Mouse (Mus musculus): Measurements from ENCODE around the gene Cdk14. TPM values are rescaled to one million over a fixed set of nuclear protein-coding genes. Genes with fewer than 3 reads are reported as not detected.

Gene Cdk14
- polyA plus RNA-seq, 1 experiment = 48.5 TPM

- Histone ChIP-seq H3K4me1 (ENCODE audit: control insufficient read depth, insufficient read depth, low read length) (no peaks in the 10 kb centered on the region), H3K27ac (ENCODE audit: insufficient read depth, low read length) (no peak overlapping the region), H3K4me3 (replicated peaks; ENCODE audit: insufficient read depth, low read depth, low read length) (no peak overlapping the region), H3K27me3 (ENCODE audit: control insufficient read depth, insufficient read depth, low read length) (no peaks in the 10 kb centered on the region)
- TF ChIP-seq POLR2A (IDR thresholded peaks at IDR 0.05; ENCODE audit: borderline replicate concordance, insufficient read depth, low read length) = no peak
- no peak for TF ChIP-seq CTCF (IDR thresholded peaks at IDR 0.05; ENCODE audit: borderline replicate concordance, insufficient read depth, low read depth, low read length)
- 97% methylated on average over 3 of the region's 3 CpGs for WGBS
- no peak for DNase-seq
These were observed 58.4 kb downstream of the Cdk14 start for GRCm38 (mm10) chr5:5361684-5362083.

DNA sequence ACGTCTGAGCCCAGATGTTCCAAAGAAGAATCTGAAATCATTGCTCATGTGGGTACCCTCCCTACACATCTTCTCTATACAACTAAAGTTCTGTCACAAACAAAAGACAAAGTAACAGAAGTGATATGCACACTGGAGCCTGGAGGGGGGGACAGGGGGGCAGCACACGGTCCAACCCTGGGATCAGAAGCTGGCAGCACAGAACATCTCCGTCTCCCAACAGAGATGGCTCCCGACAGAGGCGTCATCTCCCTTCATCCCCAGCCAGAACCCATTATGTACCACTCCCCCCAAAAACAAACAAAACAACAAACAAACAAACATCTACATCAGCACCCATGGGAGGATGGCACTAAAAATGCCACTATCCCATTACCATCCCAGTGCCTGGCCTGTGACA, 59.8 kb downstream of the Cdk14 start:
- no peak for DNase-seq
- no peak overlapping the region for H3K4me3 ChIP-seq (replicated peaks; ENCODE audit: insufficient read depth, low read depth, low read length)
- no peaks in the 10 kb centered on the region for H3K27me3 ChIP-seq (ENCODE audit: control insufficient read depth, insufficient read depth, low read length)
- H3K4me1 ChIP-seq (ENCODE audit: control insufficient read depth, insufficient read depth, low read length) = no peaks in the 10 kb centered on the region
- WGBS = 45% methylated on average over 5 of the region's 5 CpGs
- no peak overlapping the region for H3K27ac ChIP-seq (ENCODE audit: insufficient read depth, low read length)
- TF ChIP-seq POLR2A (IDR thresholded peaks at IDR 0.05; ENCODE audit: borderline replicate concordance, insufficient read depth, low read length) = no peak
- TF ChIP-seq CTCF (IDR thresholded peaks at IDR 0.05; ENCODE audit: borderline replicate concordance, insufficient read depth, low read depth, low read length) = no peak

DNA sequence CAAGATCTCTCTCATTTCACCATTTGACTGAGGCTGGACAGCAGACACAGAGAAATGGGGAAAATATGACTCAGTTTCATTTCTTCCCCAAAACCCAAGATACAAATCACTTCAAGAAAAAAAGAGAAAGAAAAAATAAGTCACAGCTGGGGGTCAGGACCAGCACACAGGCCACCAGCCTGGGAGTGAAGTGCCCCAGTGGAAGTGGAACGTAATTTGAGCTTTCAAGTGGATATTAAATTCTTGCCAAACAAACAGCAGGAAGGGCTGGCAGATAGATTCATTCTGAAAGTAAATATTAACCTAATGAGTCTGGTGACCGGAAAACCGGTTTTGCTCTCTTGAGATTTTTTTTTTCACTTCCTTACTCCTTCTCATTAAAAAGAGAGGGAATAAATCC, 60.2 kb downstream of the Cdk14 start:
- TF ChIP-seq CTCF (IDR thresholded peaks at IDR 0.05; ENCODE audit: borderline replicate concordance, insufficient read depth, low read depth, low read length) = no peak
- TF ChIP-seq POLR2A (IDR thresholded peaks at IDR 0.05; ENCODE audit: borderline replicate concordance, insufficient read depth, low read length) = no peak
- Histone ChIP-seq H3K27me3 (ENCODE audit: control insufficient read depth, insufficient read depth, low read length) (no peaks in the 10 kb centered on the region), H3K27ac (ENCODE audit: insufficient read depth, low read length) (no peak overlapping the region), H3K4me1 (ENCODE audit: control insufficient read depth, insufficient read depth, low read length) (no peaks in the 10 kb centered on the region), H3K4me3 (replicated peaks; ENCODE audit: insufficient read depth, low read depth, low read length) (no peak overlapping the region)
- no peak for DNase-seq
- 26% methylated on average over 3 of the region's 3 CpGs for WGBS

DNA sequence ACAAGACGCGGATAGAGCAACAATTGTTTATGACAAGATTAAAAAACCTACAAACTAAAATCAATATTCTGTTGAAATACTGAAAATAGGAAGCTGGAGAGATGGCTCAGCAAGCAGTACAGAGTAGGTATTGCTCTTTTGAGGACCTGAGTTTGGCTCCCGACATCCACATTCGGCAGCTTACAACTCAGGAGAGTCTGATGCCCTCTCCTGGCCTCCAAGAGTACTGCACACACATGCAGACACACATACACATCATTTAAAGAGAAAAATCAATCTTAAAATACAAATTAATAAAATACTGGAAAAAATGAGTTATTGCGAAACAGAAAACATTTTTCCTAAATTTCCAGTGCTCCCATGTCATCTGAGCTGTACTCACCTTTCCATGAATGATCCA, 60.7 kb downstream of the Cdk14 start:
- 97% methylated on average over 5 of the region's 5 CpGs for WGBS
- H3K4me1 ChIP-seq (ENCODE audit: control insufficient read depth, insufficient read depth, low read length) = no peaks in the 10 kb centered on the region
- TF ChIP-seq POLR2A (IDR thresholded peaks at IDR 0.05; ENCODE audit: borderline replicate concordance, insufficient read depth, low read length) = no peak
- no peak for TF ChIP-seq CTCF (IDR thresholded peaks at IDR 0.05; ENCODE audit: borderline replicate concordance, insufficient read depth, low read depth, low read length)
- no peak for DNase-seq
- H3K27ac ChIP-seq (ENCODE audit: insufficient read depth, low read length) = no peak overlapping the region
- no peaks in the 10 kb centered on the region for H3K27me3 ChIP-seq (ENCODE audit: control insufficient read depth, insufficient read depth, low read length)
- H3K4me3 ChIP-seq (replicated peaks; ENCODE audit: insufficient read depth, low read depth, low read length) = no peak overlapping the region

DNA sequence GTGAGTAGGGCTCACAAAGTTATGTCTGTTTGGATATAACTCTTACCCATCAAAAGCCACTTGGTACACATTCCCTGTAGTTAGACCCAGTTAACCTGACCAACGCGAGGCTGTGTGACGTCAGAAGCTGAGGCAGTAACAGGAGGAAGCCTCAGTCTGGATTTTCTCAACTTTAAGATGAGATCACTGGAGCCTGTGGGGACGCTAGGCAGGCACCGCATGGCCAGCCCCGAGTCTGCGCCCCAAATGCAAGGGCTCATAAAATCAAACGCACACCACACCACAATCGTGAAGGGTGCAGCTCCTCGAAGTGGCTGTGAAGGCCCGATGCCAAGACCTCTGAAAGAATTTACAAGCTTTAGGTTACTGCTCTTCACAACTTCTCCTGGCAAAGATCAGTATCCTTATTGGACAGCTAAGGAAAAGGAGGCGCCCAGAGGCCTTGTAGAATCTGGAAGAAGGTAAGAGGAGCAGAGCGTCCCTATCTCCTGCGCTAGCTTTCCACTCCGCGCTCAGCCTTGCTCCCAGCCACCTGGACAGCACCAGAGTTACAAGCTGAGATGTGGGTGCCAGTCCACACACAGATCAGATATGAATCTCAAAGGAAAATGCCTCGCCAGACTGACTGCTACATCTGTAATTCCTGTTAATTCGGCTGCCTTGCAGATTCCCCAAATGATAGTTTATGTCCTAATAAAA, 61.9 kb downstream of the Cdk14 start:
- no peaks in the 10 kb centered on the region for H3K27me3 ChIP-seq (ENCODE audit: control insufficient read depth, insufficient read depth, low read length)
- H3K27ac ChIP-seq (ENCODE audit: insufficient read depth, low read length) = no peak overlapping the region
- H3K4me1 ChIP-seq (ENCODE audit: control insufficient read depth, insufficient read depth, low read length) = no peaks in the 10 kb centered on the region
- WGBS = 92% methylated on average over 18 of the region's 18 CpGs
- no peak for DNase-seq
- no peak overlapping the region for H3K4me3 ChIP-seq (replicated peaks; ENCODE audit: insufficient read depth, low read depth, low read length)
- no peak for TF ChIP-seq CTCF (IDR thresholded peaks at IDR 0.05; ENCODE audit: borderline replicate concordance, insufficient read depth, low read depth, low read length)
- no peak for TF ChIP-seq POLR2A (IDR thresholded peaks at IDR 0.05; ENCODE audit: borderline replicate concordance, insufficient read depth, low read length)

- Histone ChIP-seq H3K4me1 (ENCODE audit: control insufficient read depth, insufficient read depth, low read length) (no peaks in the 10 kb centered on the region), H3K4me3 (replicated peaks; ENCODE audit: insufficient read depth, low read depth, low read length) (no peak overlapping the region), H3K27ac (ENCODE audit: insufficient read depth, low read length) (no peak overlapping the region), H3K27me3 (ENCODE audit: control insufficient read depth, insufficient read depth, low read length) (no peaks in the 10 kb centered on the region)
- no peak for TF ChIP-seq POLR2A (IDR thresholded peaks at IDR 0.05; ENCODE audit: borderline replicate concordance, insufficient read depth, low read length)
- no peak for TF ChIP-seq CTCF (IDR thresholded peaks at IDR 0.05; ENCODE audit: borderline replicate concordance, insufficient read depth, low read depth, low read length)
- DNase-seq = no peak
- 79% methylated on average over 5 of the region's 5 CpGs for WGBS
These were observed 65.3 kb downstream of the Cdk14 start for GRCm38 (mm10) chr5:5354684-5355368.

- Histone ChIP-seq H3K27ac (ENCODE audit: insufficient read depth, low read length) (no peak overlapping the region), H3K27me3 (ENCODE audit: control insufficient read depth, insufficient read depth, low read length) (no peaks in the 10 kb centered on the region), H3K4me3 (replicated peaks; ENCODE audit: insufficient read depth, low read depth, low read length) (no peak overlapping the region), H3K4me1 (ENCODE audit: control insufficient read depth, insufficient read depth, low read length) (no peaks in the 10 kb centered on the region)
- no peak for DNase-seq
- no peak for TF ChIP-seq POLR2A (IDR thresholded peaks at IDR 0.05; ENCODE audit: borderline replicate concordance, insufficient read depth, low read length)
- TF ChIP-seq CTCF (IDR thresholded peaks at IDR 0.05; ENCODE audit: borderline replicate concordance, insufficient read depth, low read depth, low read length) = no peak
- WGBS = 45% methylated on average over 1 of the region's 1 CpGs
These were observed 66.2 kb downstream of the Cdk14 start for GRCm38 (mm10) chr5:5353946-5354345.

GRCm38 (mm10) chr5:5344646-5345045, 75.5 kb downstream of the Cdk14 start:
- H3K4me1 ChIP-seq (ENCODE audit: control insufficient read depth, insufficient read depth, low read length) = no peaks in the 10 kb centered on the region
- DNase-seq = no peak

More at GRCm38 (mm10) chr5:5344646-5345045, 75.5 kb downstream of the Cdk14 start:
- no peaks in the 10 kb centered on the region for H3K27me3 ChIP-seq (ENCODE audit: control insufficient read depth, insufficient read depth, low read length)
- no peak overlapping the region for H3K4me3 ChIP-seq (replicated peaks; ENCODE audit: insufficient read depth, low read depth, low read length)
- no peak for TF ChIP-seq CTCF (IDR thresholded peaks at IDR 0.05; ENCODE audit: borderline replicate concordance, insufficient read depth, low read depth, low read length)
- no peak for TF ChIP-seq POLR2A (IDR thresholded peaks at IDR 0.05; ENCODE audit: borderline replicate concordance, insufficient read depth, low read length)
- 91% methylated on average over 5 of the region's 5 CpGs for WGBS
- no peak overlapping the region for H3K27ac ChIP-seq (ENCODE audit: insufficient read depth, low read length)

Data from cerebellum, adult 2 months (tissue).